Mouse (Mus musculus) hindbrain, embryonic 10.5 days (tissue): ENCODE data around the gene Dnase2b. TPM values are rescaled to one million over a fixed set of nuclear protein-coding genes. Genes with fewer than 3 reads are reported as not detected.

ENCODE experiments used
- DNase-seq: peaks from one replicate; pipeline ENCODE4 v3.0.0-alpha.2; 2017; ENCODE audit warnings: low spot score
- H3K27ac ChIP-seq: fragments of 300-500 bp; sonication (generic); 2 replicates; pipeline ENCODE4 v1.5.1; 2016; ENCODE audit warnings: mild to moderate bottlenecking, moderate library complexity
- H3K27me3 ChIP-seq: fragments of 300-500 bp; sonication (generic); 2 replicates; pipeline ENCODE4 v1.6.1; 2016; ENCODE audit warnings: mild to moderate bottlenecking; ENCODE audit not compliant: poor library complexity, insufficient read depth, severe bottlenecking
- H3K36me3 ChIP-seq: fragments of 300-500 bp; sonication (generic); 2 replicates; pipeline ENCODE4 v1.6.1; 2016; ENCODE audit warnings: mild to moderate bottlenecking, moderate library complexity
- H3K4me1 ChIP-seq: fragments of 300-500 bp; sonication (generic); replicated peaks from 2 replicates; pipeline ENCODE4 v1.6.1; 2016; ENCODE audit warnings: mild to moderate bottlenecking
- H3K4me3 ChIP-seq: fragments of 300-500 bp; sonication (generic); 2 replicates; pipeline ENCODE4 v1.5.1; 2016; ENCODE audit warnings: mild to moderate bottlenecking, moderate library complexity
- H3K9me3 ChIP-seq: fragments of 300-500 bp; sonication (generic); 2 replicates; pipeline ENCODE4 v1.6.1; 2016; ENCODE audit warnings: mild to moderate bottlenecking, moderate library complexity
- WGBS: fragments of 180-500 bp; shearing (Covaris S2); methylation state at CpG from one replicate; pipeline ENCODE4 v1.1.7; 2016; 5-methylcytosine and 5-hydroxymethylcytosine counted together
- polyA plus RNA-seq: library from polyadenylated mRNA; unstranded; fragments of >200 nt; fragmentation: Nextera tagmentation; extraction: Ambion mirVana; gene quantifications from 2 replicates; pipeline ENCODE4 v1.2.1, GENCODE M21; 2016

Gene Dnase2b
- not detected in 2 replicates for polyA plus RNA-seq

- Histone ChIP-seq H3K4me3 (no peak within 1 kb of the TSS), H3K36me3 (no peaks in the 10 kb centered on the region), H3K4me1 (no peaks in the 10 kb centered on the region), H3K27ac (no peak within 1 kb of the TSS), H3K27me3 (no peaks in the 10 kb centered on the region), H3K9me3 (no peaks in the 10 kb centered on the region)
- DNase-seq, result no peak
- WGBS, result 88% methylated on average over 4 of the region's 4 CpGs
These were observed at the start of gene Dnase2b for GRCm38 (mm10) chr3:146615496-146615895. TSS of gene Dnase2b (minus strand) at chr3:146615596.

- Histone ChIP-seq H3K4me1 (0 out of 2 replicates have a peak, but pooled peaks cover 3% of the 10 kb centered on the region), H3K9me3 (no peaks in the 10 kb centered on the region), H3K4me3 (no peak overlapping the region), H3K27me3 (no peaks in the 10 kb centered on the region), H3K27ac (no peak overlapping the region), H3K36me3 (no peaks in the 10 kb centered on the region)
- WGBS, result 83% methylated on average over 7 of the region's 7 CpGs
- DNase-seq, result no peak
These were observed 46.5 kb upstream of the Dnase2b start for GRCm38 (mm10) chr3:146661907-146662306.

DNA sequence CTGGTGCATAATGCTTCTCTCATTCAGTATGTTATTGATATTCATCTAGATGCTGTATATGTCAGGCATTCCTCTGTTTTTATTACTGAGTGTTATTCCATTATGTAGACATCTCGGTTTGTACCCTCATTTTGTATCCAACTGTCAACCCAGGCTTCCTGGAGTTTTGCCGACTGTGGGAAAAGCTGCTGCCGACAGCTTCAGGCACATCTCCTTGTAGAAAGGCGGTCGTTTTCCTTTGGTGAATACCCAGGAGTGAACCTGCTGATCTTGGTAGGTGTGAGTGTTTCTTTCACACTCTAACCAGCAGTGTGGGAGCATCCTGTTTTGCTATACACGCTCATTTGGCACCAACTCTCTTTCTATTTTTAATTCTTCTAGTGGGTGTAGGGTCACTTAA lies 45.6 kb upstream of the Dnase2b start:
- DNase-seq, result no peak
- Histone ChIP-seq H3K9me3 (no peaks in the 10 kb centered on the region), H3K4me1 (0 out of 2 replicates have a peak, but pooled peaks cover 3% of the 10 kb centered on the region), H3K27me3 (no peaks in the 10 kb centered on the region), H3K36me3 (no peaks in the 10 kb centered on the region), H3K4me3 (no peak overlapping the region), H3K27ac (no peak overlapping the region)
- WGBS, result 79% methylated on average over 6 of the region's 6 CpGs

- 0 out of 2 replicates have a peak, but pooled peaks cover 6% of the 10 kb centered on the region for H3K4me1 ChIP-seq
- 93% methylated on average over 5 of the region's 5 CpGs for WGBS
These were observed 43.9 kb upstream of the Dnase2b start for GRCm38 (mm10) chr3:146659321-146659720.

DNA sequence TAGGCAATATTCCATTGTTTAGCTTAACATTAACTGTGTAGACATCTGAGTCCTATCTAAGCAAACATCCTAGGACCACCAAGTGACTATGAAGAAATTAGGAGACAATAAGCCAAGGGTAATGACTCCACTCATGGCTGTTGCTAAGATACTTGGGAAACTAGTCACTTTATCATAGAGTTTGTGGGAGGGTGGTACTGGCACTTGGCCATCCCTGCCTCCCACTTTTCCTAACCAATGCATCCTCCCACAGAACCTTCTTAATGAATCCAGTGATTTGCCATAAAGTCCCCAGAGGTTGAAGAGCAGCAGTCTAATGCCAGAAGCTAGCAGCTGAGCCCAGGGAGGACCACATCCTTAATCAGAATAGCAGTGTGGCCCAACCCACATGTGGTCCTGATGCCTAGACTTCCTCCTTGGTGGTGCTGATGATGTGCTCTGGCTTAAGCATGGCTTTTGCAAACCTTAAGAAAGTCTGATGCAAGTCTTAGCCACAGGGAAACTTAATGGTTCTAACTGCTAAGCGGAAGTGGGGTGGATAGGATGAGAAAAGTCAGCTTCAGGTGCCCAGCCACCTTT lies 42.8 kb upstream of the Dnase2b start:
- WGBS, result 92% methylated on average over 1 of the region's 1 CpGs
- H3K27me3 ChIP-seq, result no peaks in the 10 kb centered on the region
- 0 out of 2 replicates have a peak, but pooled peaks cover 6% of the 10 kb centered on the region for H3K4me1 ChIP-seq
- no peak for DNase-seq
- H3K4me3 ChIP-seq, result no peak overlapping the region
- no peak overlapping the region for H3K27ac ChIP-seq
- H3K9me3 ChIP-seq, result no peaks in the 10 kb centered on the region
- no peaks in the 10 kb centered on the region for H3K36me3 ChIP-seq

More at GRCm38 (mm10) chr3:146659321-146659720, 43.9 kb upstream of the Dnase2b start:
- no peaks in the 10 kb centered on the region for H3K9me3 ChIP-seq
- no peak overlapping the region for H3K27ac ChIP-seq
- H3K27me3 ChIP-seq, result no peaks in the 10 kb centered on the region
- H3K36me3 ChIP-seq, result no peaks in the 10 kb centered on the region
- no peak for DNase-seq
- no peak overlapping the region for H3K4me3 ChIP-seq

DNA sequence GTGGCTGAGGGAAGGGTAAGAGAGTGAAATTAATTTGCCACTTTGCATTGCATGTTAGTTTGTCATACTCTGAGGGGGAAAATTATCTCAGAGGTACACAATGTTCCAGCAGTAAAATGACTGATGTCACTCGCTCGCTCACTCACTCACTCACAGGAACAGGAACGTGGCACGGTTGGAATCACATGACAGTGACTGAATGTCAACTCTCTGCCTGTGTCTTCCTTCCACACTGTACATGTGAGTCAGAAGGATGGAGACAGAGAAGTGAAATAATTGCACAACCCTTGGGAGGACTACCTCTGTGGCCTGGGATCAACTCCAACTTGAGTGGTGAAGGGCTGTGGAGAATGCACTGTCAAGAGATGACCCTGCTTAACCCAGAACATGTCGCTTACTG lies 42.0 kb upstream of the Dnase2b start:
- Histone ChIP-seq H3K27ac (no peak overlapping the region), H3K36me3 (no peaks in the 10 kb centered on the region), H3K9me3 (no peaks in the 10 kb centered on the region), H3K27me3 (no peaks in the 10 kb centered on the region), H3K4me3 (no peak overlapping the region), H3K4me1 (0 out of 2 replicates have a peak, but pooled peaks cover 6% of the 10 kb centered on the region)
- 94% methylated on average over 5 of the region's 5 CpGs for WGBS
- no peak for DNase-seq

GRCm38 (mm10) chr3:146655111-146655577 lies 39.7 kb upstream of the Dnase2b start:
- no peak overlapping the region for H3K27ac ChIP-seq
- DNase-seq, result no peak
- H3K36me3 ChIP-seq, result no peaks in the 10 kb centered on the region
- no peaks in the 10 kb centered on the region for H3K27me3 ChIP-seq
- 0 out of 2 replicates have a peak, but pooled peaks cover 3% of the 10 kb centered on the region for H3K4me1 ChIP-seq
- H3K9me3 ChIP-seq, result no peaks in the 10 kb centered on the region
- WGBS, result 72% methylated on average over 2 of the region's 2 CpGs
- H3K4me3 ChIP-seq, result no peak overlapping the region

- H3K9me3 ChIP-seq, result no peaks in the 10 kb centered on the region
- H3K4me3 ChIP-seq, result no peak overlapping the region
- no peak overlapping the region for H3K27ac ChIP-seq
- WGBS, result 84% methylated on average over 6 of the region's 6 CpGs
- no peaks in the 10 kb centered on the region for H3K27me3 ChIP-seq
- no peak for DNase-seq
- H3K4me1 ChIP-seq, result 0 out of 2 replicates have a peak, but pooled peaks cover 3% of the 10 kb centered on the region
- no peaks in the 10 kb centered on the region for H3K36me3 ChIP-seq
These were observed 38.3 kb upstream of the Dnase2b start for GRCm38 (mm10) chr3:146653692-146654091.

- Histone ChIP-seq H3K27me3 (no peaks in the 10 kb centered on the region), H3K9me3 (no peaks in the 10 kb centered on the region), H3K4me3 (no peak overlapping the region), H3K36me3 (no peaks in the 10 kb centered on the region), H3K27ac (no peak overlapping the region), H3K4me1 (0 out of 2 replicates have a peak, but pooled peaks cover 3% of the 10 kb centered on the region)
- 89% methylated on average over 5 of the region's 5 CpGs for whole genome bisulfite sequencing
- DNase-seq, result no peak
These were observed 37.0 kb upstream of the Dnase2b start for GRCm38 (mm10) chr3:146652431-146652830.

DNA sequence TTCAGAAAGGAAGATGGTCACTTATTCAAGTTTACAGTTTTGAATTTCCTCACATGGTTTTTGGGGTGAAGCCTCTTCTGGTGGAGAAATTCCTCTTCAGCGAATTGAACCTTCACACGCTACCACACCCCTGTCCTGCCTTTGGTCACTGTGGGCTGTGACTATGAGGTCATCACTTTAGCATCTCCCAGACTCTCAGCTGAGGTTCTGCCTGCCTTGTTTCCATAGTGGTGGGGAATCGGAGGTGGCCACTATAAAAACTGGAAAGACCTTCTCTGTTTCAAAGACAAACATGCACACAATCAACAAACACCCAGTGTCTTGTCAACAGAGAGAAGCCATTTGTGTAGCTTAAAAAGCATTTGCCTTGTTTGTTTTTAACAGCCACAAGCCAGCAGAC lies 35.8 kb upstream of the Dnase2b start, which contains the start of gene 4930503B20Rik:
TSS of gene 4930503B20Rik (minus strand) at position 101 of the 400 bp plus-strand sequence.
- WGBS, result 89% methylated on average over 3 of the region's 3 CpGs
- H3K4me1 ChIP-seq, result 0 out of 2 replicates have a peak, but pooled peaks cover 3% of the 10 kb centered on the region
- H3K4me3 ChIP-seq, result no peak within 1 kb of the TSS
- H3K27ac ChIP-seq, result no peak within 1 kb of the TSS
- no peaks in the 10 kb centered on the region for H3K9me3 ChIP-seq
- H3K36me3 ChIP-seq, result no peaks in the 10 kb centered on the region
- DNase-seq, result no peak
- no peaks in the 10 kb centered on the region for H3K27me3 ChIP-seq

GRCm38 (mm10) chr3:146650716-146651115 lies 35.3 kb upstream of the Dnase2b start:
- WGBS, result 92% methylated on average over 10 of the region's 10 CpGs
- H3K4me3 ChIP-seq, result no peak overlapping the region
- H3K27ac ChIP-seq, result no peak overlapping the region
- no peaks in the 10 kb centered on the region for H3K36me3 ChIP-seq
- DNase-seq, result no peak
- H3K4me1 ChIP-seq, result 0 out of 2 replicates have a peak, but pooled peaks cover 3% of the 10 kb centered on the region
- no peaks in the 10 kb centered on the region for H3K9me3 ChIP-seq
- no peaks in the 10 kb centered on the region for H3K27me3 ChIP-seq

DNA sequence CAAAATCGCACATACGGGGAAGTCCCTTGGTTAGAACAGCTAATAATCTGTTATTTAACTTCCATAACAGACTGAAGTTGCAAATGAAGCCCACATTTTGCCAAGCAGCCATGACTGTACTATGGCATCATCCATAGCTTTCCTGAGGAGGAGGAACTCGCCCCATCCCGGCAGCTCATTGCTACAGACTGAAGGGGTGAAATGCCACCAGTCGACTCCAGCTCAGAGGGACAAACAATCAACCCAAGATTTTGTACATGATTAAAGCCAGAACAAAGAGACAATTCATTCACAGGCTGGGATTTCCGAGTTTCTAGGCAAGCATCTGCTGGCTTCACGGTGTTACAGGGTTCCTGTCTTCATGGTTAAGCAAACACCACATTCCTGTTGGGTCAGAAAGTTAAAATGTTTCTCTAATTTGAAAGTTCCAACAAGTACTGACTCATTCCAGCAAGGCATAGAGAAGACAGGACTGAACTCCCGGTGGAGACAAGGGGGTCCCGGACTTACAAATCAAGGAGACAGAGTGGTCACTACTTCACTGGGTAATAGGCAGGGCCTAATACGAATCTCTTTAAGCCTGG lies 34.0 kb upstream of the Dnase2b start:
- Histone ChIP-seq H3K36me3 (no peaks in the 10 kb centered on the region), H3K27ac (no peak overlapping the region), H3K27me3 (no peaks in the 10 kb centered on the region), H3K4me3 (no peak overlapping the region), H3K4me1 (no peaks in the 10 kb centered on the region), H3K9me3 (no peaks in the 10 kb centered on the region)
- 77% methylated on average over 10 of the region's 10 CpGs for WGBS
- no peak for DNase-seq

DNA sequence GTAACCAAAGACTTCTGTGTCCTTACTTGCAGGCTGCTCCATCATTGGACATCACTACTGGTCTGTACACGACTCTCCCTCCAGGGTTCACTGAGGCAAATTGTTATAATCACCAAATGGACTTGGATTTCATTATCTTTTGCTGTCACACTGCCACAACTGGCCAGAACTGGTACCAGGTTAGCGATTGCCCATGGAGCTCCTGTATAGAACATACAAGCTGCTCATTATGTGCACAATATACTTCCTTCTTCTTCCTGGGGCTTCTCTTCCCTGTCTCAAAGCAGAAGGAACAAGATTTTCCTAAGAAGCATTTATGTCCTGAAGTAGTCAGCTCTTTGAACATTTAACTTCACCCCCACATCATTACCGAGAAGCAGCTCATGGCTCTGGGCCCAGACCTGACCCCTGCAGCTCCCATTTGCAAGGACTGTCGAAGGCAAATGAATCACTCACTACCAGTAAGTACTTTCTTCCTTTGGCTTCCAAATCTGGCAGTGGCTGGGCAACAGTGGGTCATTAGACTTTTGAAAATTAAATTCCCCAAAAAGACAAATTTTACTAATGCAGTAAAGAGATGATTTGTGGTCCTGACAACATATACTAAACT lies 26.5 kb upstream of the Dnase2b start:
- H3K27me3 ChIP-seq, result no peaks in the 10 kb centered on the region
- WGBS, result 66% methylated on average over 4 of the region's 4 CpGs
- no peak for DNase-seq

More for the DNA sequence above, 26.5 kb upstream of the Dnase2b start:
- Histone ChIP-seq H3K4me3 (no peak overlapping the region), H3K9me3 (no peaks in the 10 kb centered on the region), H3K36me3 (no peaks in the 10 kb centered on the region), H3K27ac (no peak overlapping the region), H3K4me1 (no peaks in the 10 kb centered on the region)
